In genomic region chr5:107296512-107297322, GRCm38 (mm10) we compare ENCODE assay signal across 12 mouse cellular contexts. TPM values are rescaled to one million over a fixed set of nuclear protein-coding genes. Genes with fewer than 3 reads are reported as not detected.
DNase-seq lines count a peak whose midpoint lies in the region; ATAC-seq and TF ChIP-seq lines count a peak whose summit lies in the region.
"Had no signal": no experiment of that assay in that cellular context is flagged by ENCODE, and none has a peak within 500 bp of the region (broad histone marks: within the 10 kb centered on the region; RNA-seq: fewer than 3 reads in every experiment).

No protein-coding gene starts in this region.

- H3K9ac ChIP-seq in kidney, embryonic 14.5 days (ENCODE audit: low read depth, low read length) = no peak overlapping the region
- H3K9ac ChIP-seq in embryonic facial prominence, embryonic 14.5 days (ENCODE audit: low read depth, low read length) = peak overlapping the region; percentile 3; the same call in 1 of the 2 replicates

- WGBS in kidney, embryonic 14.5 days = 38% methylated on average over 9 of the region's 9 CpGs
- 25% methylated on average over 9 of the region's 9 CpGs for WGBS in embryonic facial prominence, embryonic 14.5 days
- 42% methylated on average over 9 of the region's 9 CpGs for WGBS in limb, embryonic 10.5 days

- peak; percentile 54 for DNase-seq in kidney, adult 18-20 months
- DNase-seq in cerebellum, adult 11 months = peak; percentile 64
- DNase-seq in embryonic facial prominence, embryonic 14.5 days (ENCODE audit: low spot score) = peak; percentile 77
- peak; percentile 67 for DNase-seq in limb, embryonic 10.5 days (ENCODE audit: low spot score)
- no peak for DNase-seq in thymus, postnatal 0 days (ENCODE audit: low spot score)
- no peak for DNase-seq in adipocyte (ENCODE audit: low spot score)
- no peak for DNase-seq in layer of hippocampus, adult 2 months (ENCODE audit: low spot score in 2 of 2)
- DNase-seq: gastrocnemius, postnatal 10 days; thymus, postnatal 36 days had no signal

- H3K27ac ChIP-seq in kidney, embryonic 14.5 days (ENCODE audit: low read depth, low read length) = no peak overlapping the region
- peak overlapping the region; percentile 6 for H3K27ac ChIP-seq in embryonic facial prominence, embryonic 14.5 days (replicated peaks; ENCODE audit: low read depth, low read length)
- H3K27ac ChIP-seq in limb, embryonic 10.5 days = peak overlapping the region; percentile 74
- no peak overlapping the region for H3K27ac ChIP-seq in layer of hippocampus, adult 2 months
- H3K27ac ChIP-seq: hindbrain, embryonic 10.5 days had no signal

- no peak overlapping the region for H3K4me3 ChIP-seq in kidney, embryonic 14.5 days (ENCODE audit: low read length)
- 0 out of 2 replicates have a peak overlapping the region, but pooled peaks have one; percentile 9 for H3K4me3 ChIP-seq in embryonic facial prominence, embryonic 14.5 days (ENCODE audit: low read depth, low read length)
- peak overlapping the region; percentile 7; the same call in 1 of the 2 replicates for H3K4me3 ChIP-seq in limb, embryonic 10.5 days
- H3K4me3 ChIP-seq in layer of hippocampus, adult 2 months = no peak overlapping the region
- H3K4me3 ChIP-seq: hindbrain, embryonic 10.5 days; megakaryocyte, embryonic 14.5 days had no signal

- no peaks in the 10 kb centered on the region for H3K4me1 ChIP-seq in kidney, embryonic 14.5 days (ENCODE audit: control insufficient read depth, insufficient read depth, low read length)
- H3K4me1 ChIP-seq in embryonic facial prominence, embryonic 14.5 days (ENCODE audit: control insufficient read depth, insufficient read depth, low read length) = peaks cover 17% of the 10 kb centered on the region
- peaks cover 39% of the 10 kb centered on the region for H3K4me1 ChIP-seq in limb, embryonic 10.5 days

- TF ChIP-seq CTCF in layer of hippocampus, adult 2 months (conservative IDR thresholded peaks at IDR 0.05) = no peak

- no peak for ATAC-seq in kidney, embryonic 14.5 days (ENCODE audit: low FRiP score, low TSS enrichment)
- peak; percentile 55; the same call in 1 of the 2 replicates for ATAC-seq in embryonic facial prominence, embryonic 14.5 days (ENCODE audit: low read depth)

- no peaks in the 10 kb centered on the region for H3K27me3 ChIP-seq in kidney, embryonic 14.5 days (ENCODE audit: control insufficient read depth, insufficient read depth, low read length)
- H3K27me3 ChIP-seq in embryonic facial prominence, embryonic 14.5 days (replicated peaks; ENCODE audit: control insufficient read depth, insufficient read depth, low read length) = no peaks in the 10 kb centered on the region
- no peaks in the 10 kb centered on the region for H3K27me3 ChIP-seq in limb, embryonic 10.5 days (ENCODE audit: low read depth, poor library complexity, severe bottlenecking)

- H3K4me2 ChIP-seq in kidney, embryonic 14.5 days (replicated peaks; ENCODE audit: low read depth, low read length) = no peak overlapping the region
- H3K4me2 ChIP-seq in embryonic facial prominence, embryonic 14.5 days (ENCODE audit: low read depth, low read length) = peak overlapping the region; percentile 42

- no peaks in the 10 kb centered on the region for H3K9me3 ChIP-seq in kidney, embryonic 14.5 days (ENCODE audit: control insufficient read depth, low read length)
- H3K9me3 ChIP-seq in embryonic facial prominence, embryonic 14.5 days (ENCODE audit: control insufficient read depth, low read length) = no peaks in the 10 kb centered on the region
- H3K9me3 ChIP-seq in limb, embryonic 10.5 days (replicated peaks) = no peaks in the 10 kb centered on the region
- H3K9me3 ChIP-seq: hindbrain, embryonic 10.5 days; megakaryocyte, embryonic 14.5 days had no signal

- H3K36me3 ChIP-seq in kidney, embryonic 14.5 days (ENCODE audit: control insufficient read depth, insufficient read depth, low read length) = no peaks in the 10 kb centered on the region
- no peaks in the 10 kb centered on the region for H3K36me3 ChIP-seq in embryonic facial prominence, embryonic 14.5 days (ENCODE audit: control insufficient read depth, insufficient read depth, low read length)
- no peaks in the 10 kb centered on the region for H3K36me3 ChIP-seq in limb, embryonic 10.5 days
- H3K36me3 ChIP-seq: hindbrain, embryonic 10.5 days had no signal

RNA-seq across cellular contexts. Expression of gene Tgfbr3, which starts 7.3 kb away (rescaled TPM):
- polyA plus RNA-seq in kidney, embryonic 14.5 days (2014; fragmentation: Nextera tagmentation; extraction: Ambion mirVana) = 7.5 and 18.0 TPM in 2 replicates
- polyA plus RNA-seq in embryonic facial prominence, embryonic 14.5 days (2014; fragmentation: Nextera tagmentation; extraction: Ambion mirVana) = 35.6 and 36.5 TPM in 2 replicates
- polyA plus RNA-seq in limb, embryonic 10.5 days (2016; fragmentation: Nextera tagmentation; extraction: Ambion mirVana) = 12.1 and 13.6 TPM in 2 replicates
- polyA plus RNA-seq in thymus, postnatal 0 days (2015; fragmentation: Nextera tagmentation; extraction: Ambion mirVana) = 10.1 and 11.5 TPM in 2 replicates
- 10 to 100 TPM; 19.8 to 21.4 TPM for total RNA-seq in layer of hippocampus, adult 2 months (2021)

RNA-seq across cellular contexts. Expression of gene Brdt, which starts 34.2 kb away (rescaled TPM):
- 1.4 and 1.9 TPM in 2 replicates for polyA plus RNA-seq in kidney, embryonic 14.5 days (2014; fragmentation: Nextera tagmentation; extraction: Ambion mirVana)
- polyA plus RNA-seq in embryonic facial prominence, embryonic 14.5 days (2014; fragmentation: Nextera tagmentation; extraction: Ambion mirVana) = 4.2 and 5.0 TPM in 2 replicates
- 0.73 and 1.3 TPM in 2 replicates for polyA plus RNA-seq in limb, embryonic 10.5 days (2016; fragmentation: Nextera tagmentation; extraction: Ambion mirVana)
- polyA plus RNA-seq in thymus, postnatal 0 days (2015; fragmentation: Nextera tagmentation; extraction: Ambion mirVana) = 2.7 and 3.5 TPM in 2 replicates
- 10 to 100 TPM; 16.2 to 17.3 TPM for total RNA-seq in layer of hippocampus, adult 2 months (2021)

Comparison
In these comparisons a context has a peak if more than half of its experiments do, and no peak if none do; other contexts are left out.
1. DNase-seq: peak in kidney, adult 18-20 months (single experiment), cerebellum, adult 11 months (single experiment), embryonic facial prominence, embryonic 14.5 days (single experiment) and limb, embryonic 10.5 days (single experiment); none in thymus, postnatal 0 days (single experiment), adipocyte (single experiment) and layer of hippocampus, adult 2 months (0 of 2).
2. H3K27ac ChIP-seq: peak in embryonic facial prominence, embryonic 14.5 days (single experiment) and limb, embryonic 10.5 days (single experiment); none in kidney, embryonic 14.5 days (single experiment) and layer of hippocampus, adult 2 months (single experiment).
3. H3K4me3 ChIP-seq: peak in embryonic facial prominence, embryonic 14.5 days (single experiment) and limb, embryonic 10.5 days (single experiment); none in kidney, embryonic 14.5 days (single experiment) and layer of hippocampus, adult 2 months (single experiment).